Mouse (Mus musculus) lung, postnatal 4 days (tissue): Measurements from ENCODE around the gene Tex37.

Source experiments
- DNase-seq, 2 experiments: peaks; one replicate each; pipeline ENCODE4 v3.0.0; 2021

Tex37 gene

GRCm38 (mm10) chr6:70880714-70881304 is 37.9 kb downstream of the Tex37 start:
- peak in 1 of 2 experiments; percentile 82 for DNase-seq

- no peak for DNase-seq
Observed at GRCm38 (mm10) chr6:70875017-70875416, 43.7 kb downstream of the Tex37 start.

- DNase-seq = no peak
Observed at GRCm38 (mm10) chr6:70874035-70874775, 44.5 kb downstream of the Tex37 start.

DNA sequence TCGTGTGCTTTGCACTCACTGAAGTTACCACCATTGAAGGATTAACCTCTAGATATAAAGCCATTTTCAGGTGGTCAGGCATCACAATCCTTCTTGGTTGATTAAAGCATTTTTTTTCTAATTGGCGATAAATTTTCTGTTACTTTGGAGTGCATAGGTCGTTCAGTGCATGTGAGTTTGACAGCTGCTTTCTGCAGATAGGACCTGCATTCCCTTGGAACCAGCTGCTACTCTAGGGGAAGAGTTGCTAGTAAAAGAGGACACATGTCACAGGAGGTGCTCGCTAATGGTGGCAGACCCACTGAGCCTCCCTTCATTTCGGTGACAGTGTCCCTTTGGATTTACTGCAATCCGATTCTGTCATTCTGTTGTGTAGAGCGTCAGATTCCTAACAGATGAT is 46.2 kb downstream of the Tex37 start:
- DNase-seq = no peak

DNA sequence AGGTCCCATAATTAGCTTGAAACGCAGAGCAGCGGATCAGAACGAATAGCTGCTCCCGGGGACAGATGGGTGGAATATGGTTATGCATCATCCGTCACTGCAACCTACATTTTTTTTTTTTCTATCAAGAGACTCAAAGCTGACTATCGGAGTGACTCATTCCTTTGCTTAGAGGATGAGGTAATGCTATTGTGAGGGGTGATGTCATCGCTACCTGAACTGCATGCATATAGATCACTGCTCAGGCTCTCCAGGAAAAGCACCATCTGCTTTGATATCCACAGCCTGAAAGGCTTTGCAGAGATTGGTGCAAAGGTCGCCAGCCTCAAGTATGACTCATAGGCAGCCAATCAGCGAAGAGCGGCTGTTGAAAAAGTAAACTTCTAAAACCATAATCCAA is 46.6 kb downstream of the Tex37 start:
- no peak for DNase-seq

GRCm38 (mm10) chr6:70871511-70871980 is 47.2 kb downstream of the Tex37 start:
- DNase-seq = no peak

- DNase-seq = no peak
Observed at GRCm38 (mm10) chr6:70867297-70867696, 51.4 kb downstream of the Tex37 start.

DNA sequence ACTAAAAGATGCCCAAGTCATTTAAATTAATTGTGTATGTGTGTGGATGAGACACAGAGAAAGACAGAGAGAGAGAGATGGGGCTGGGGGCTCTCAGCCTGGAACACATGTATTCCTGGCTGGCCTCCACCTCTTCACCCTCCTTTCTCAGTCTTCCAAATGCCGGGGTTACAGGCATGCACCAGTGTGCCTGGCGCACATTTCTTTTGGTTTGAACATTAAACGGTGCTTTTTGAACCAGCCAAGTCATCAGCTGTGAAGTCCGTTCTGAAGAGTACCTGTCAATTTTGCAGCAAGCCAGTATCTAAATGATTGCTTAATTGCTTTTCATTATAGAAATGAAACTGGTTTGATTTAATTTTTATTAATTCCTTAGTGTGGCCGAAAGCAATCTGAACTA is 52.0 kb downstream of the Tex37 start:
- DNase-seq = no peak

DNA sequence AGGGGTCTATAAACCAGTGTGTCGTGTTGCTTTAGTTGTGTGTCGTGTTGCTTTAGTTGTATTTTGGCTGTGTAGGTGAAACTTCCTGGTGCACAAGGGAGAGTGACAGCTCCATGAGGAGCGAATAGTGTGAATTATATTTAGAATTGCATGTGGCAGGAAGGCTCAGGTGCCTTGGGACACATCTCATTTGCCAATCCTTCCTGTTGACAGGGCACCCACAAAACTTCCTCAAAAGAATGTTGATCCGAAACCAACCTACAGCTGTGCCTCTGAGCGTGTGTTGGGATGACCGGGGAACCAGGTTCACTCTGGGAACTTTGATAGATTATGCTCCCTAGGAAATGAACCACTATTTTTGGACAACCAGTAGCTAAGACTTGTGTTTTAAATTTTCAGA is 54.4 kb downstream of the Tex37 start:
- DNase-seq = peak in 1 of 2 experiments; percentile 18
